Mouse (Mus musculus): Measurements from ENCODE around the gene Krt33b. TPM values are rescaled to one million over a fixed set of nuclear protein-coding genes. Genes with fewer than 3 reads are reported as not detected.

Gene Krt33b
- polyA plus RNA-seq, 1 experiment, result not detected

DNA sequence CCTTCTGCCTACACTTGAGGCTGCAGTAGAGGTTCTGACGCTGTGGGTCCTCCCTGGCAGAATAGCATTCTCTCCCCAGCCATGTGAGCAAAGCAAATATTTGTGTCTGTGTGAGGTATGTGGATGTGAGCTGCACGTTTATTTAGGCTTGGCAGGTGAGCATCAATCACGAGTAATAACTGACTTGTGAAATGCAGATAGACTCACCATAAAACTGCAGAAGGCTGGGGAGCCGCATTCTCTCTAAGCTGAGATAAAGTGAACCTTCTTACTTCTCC lies 35.3 kb downstream of the Krt33b start:
- H3K4me1 ChIP-seq, result no peaks in the 10 kb centered on the region
- TF ChIP-seq GATA1 (IDR thresholded peaks at IDR 0.05; ENCODE audit: borderline replicate concordance, low read length), result no peak
- TF ChIP-seq FLI1 (IDR thresholded peaks at IDR 0.05; ENCODE audit: low read length), result no peak
- H3K9me3 ChIP-seq, result no peaks in the 10 kb centered on the region
- H3K27me3 ChIP-seq (replicated peaks), result peaks cover 15% of the 10 kb centered on the region
- H3K36me3 ChIP-seq (replicated peaks; ENCODE audit: low read length), result no peaks in the 10 kb centered on the region
- no peak overlapping the region for H3K4me3 ChIP-seq (replicated peaks)

DNA sequence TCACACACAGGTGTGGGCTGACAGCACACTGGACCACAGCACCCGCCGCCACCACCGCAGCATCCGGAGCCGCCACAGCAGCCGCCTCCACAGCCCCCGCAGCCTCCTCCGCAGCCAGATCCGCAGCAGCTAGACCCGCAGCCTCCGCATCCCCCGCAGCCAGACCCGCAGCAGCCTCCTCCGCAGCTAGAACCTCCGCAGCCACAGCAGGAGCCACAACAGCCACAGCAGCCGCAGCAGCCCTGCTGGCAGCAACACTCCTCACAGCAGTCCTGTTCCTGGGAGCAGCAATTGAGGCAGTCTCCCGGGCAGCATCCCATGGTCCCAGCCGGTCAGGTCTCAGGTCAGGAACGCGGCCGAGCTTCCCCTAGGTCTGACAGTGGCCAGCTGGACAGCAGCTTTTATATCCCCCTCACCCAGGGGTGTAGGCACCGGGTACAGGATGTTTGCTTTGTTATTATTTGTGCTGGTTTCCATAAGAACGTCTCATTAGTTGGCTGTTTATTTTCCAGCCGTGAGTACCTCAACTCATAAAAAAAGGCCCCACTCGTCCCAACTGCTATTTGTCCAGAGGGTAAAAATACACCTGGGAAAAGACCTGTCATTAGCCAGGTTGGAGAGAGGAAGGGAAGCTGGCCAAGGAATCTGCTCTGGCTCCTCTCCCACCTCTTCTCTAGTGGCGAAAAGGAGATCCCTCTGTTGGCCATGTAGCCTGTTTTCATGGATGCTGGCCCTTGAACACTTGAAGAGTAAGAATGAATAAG lies 35.9 kb downstream of the Krt33b start, which contains the start of gene Krtap17-1:
Gene Krtap17-1, minus strand, starts transcription at position 375 of the 764 bp plus-strand sequence.
- H3K9me3 ChIP-seq, result no peaks in the 10 kb centered on the region

GRCm38 (mm10) chr11:99990571-99990970 lies 39.1 kb downstream of the Krt33b start:
- no peak overlapping the region for H3K4me3 ChIP-seq (replicated peaks)
- TF ChIP-seq GATA1 (IDR thresholded peaks at IDR 0.05; ENCODE audit: borderline replicate concordance, low read length), result no peak
- TF ChIP-seq FLI1 (IDR thresholded peaks at IDR 0.05; ENCODE audit: low read length), result no peak
- H3K27me3 ChIP-seq (replicated peaks), result peaks cover 17% of the 10 kb centered on the region
- H3K4me1 ChIP-seq, result no peaks in the 10 kb centered on the region; the same call in 1 of the 2 replicates
- no peaks in the 10 kb centered on the region for H3K36me3 ChIP-seq (replicated peaks; ENCODE audit: low read length)
- no peaks in the 10 kb centered on the region for H3K9me3 ChIP-seq

More for the DNA sequence above, 35.9 kb downstream of the Krt33b start, which contains the start of gene Krtap17-1:
- no peak for TF ChIP-seq GATA1 (IDR thresholded peaks at IDR 0.05; ENCODE audit: borderline replicate concordance, low read length)
- TF ChIP-seq FLI1 (IDR thresholded peaks at IDR 0.05; ENCODE audit: low read length), result no peak
- no peaks in the 10 kb centered on the region for H3K36me3 ChIP-seq (replicated peaks; ENCODE audit: low read length)
- no peaks in the 10 kb centered on the region for H3K4me1 ChIP-seq
- H3K4me3 ChIP-seq (replicated peaks), result no peak within 1 kb of the TSS
- peaks cover 15% of the 10 kb centered on the region for H3K27me3 ChIP-seq (replicated peaks)

GRCm38 (mm10) chr11:99989881-99990405 lies 39.7 kb downstream of the Krt33b start:
- TF ChIP-seq GATA1 (IDR thresholded peaks at IDR 0.05; ENCODE audit: borderline replicate concordance, low read length), result no peak
- TF ChIP-seq FLI1 (IDR thresholded peaks at IDR 0.05; ENCODE audit: low read length), result no peak
- Histone ChIP-seq H3K4me3 (replicated peaks) (no peak overlapping the region), H3K27me3 (replicated peaks) (peaks cover 17% of the 10 kb centered on the region), H3K4me1 (no peaks in the 10 kb centered on the region; the same call in 1 of the 2 replicates), H3K36me3 (replicated peaks; ENCODE audit: low read length) (no peaks in the 10 kb centered on the region), H3K9me3 (no peaks in the 10 kb centered on the region)

DNA sequence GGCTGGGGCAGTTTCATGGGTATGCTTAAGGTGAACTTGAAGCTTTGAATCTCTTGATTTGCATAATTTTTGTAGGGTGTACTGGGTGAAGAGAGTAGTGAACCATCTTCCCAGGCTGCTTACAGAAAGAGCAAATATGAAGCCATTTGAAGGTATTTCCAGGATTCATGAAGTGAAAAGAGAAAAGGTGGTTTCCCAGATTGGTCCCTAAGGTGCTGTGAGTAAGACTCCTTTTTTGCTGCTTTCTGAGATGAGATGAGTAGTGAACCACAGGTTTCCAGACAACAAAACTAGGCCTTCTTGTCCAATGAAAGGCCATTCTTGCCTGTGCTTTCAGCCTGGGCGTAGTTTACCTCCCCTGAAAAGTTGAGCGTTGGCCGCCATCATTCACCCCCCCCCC lies 41.1 kb downstream of the Krt33b start:
- TF ChIP-seq GATA1 (IDR thresholded peaks at IDR 0.05; ENCODE audit: borderline replicate concordance, low read length) (no peak), FLI1 (IDR thresholded peaks at IDR 0.05; ENCODE audit: low read length) (no peak)
- Histone ChIP-seq H3K27me3 (replicated peaks) (peaks cover 10% of the 10 kb centered on the region), H3K4me3 (replicated peaks) (no peak overlapping the region), H3K4me1 (no peaks in the 10 kb centered on the region; the same call in 1 of the 2 replicates), H3K9me3 (no peaks in the 10 kb centered on the region), H3K36me3 (replicated peaks; ENCODE audit: low read length) (no peaks in the 10 kb centered on the region)

GRCm38 (mm10) chr11:99986180-99986647 lies 43.5 kb downstream of the Krt33b start, which contains the start of gene Krtap16-1:
Gene Krtap16-1 (minus strand): TSS chr11:99986597.
- Histone ChIP-seq H3K36me3 (replicated peaks; ENCODE audit: low read length) (no peaks in the 10 kb centered on the region), H3K4me1 (no peaks in the 10 kb centered on the region; the same call in 1 of the 2 replicates), H3K9me3 (no peaks in the 10 kb centered on the region), H3K4me3 (replicated peaks) (peak within 1 kb of the TSS; percentile 59), H3K27me3 (replicated peaks) (peaks cover 1% of the 10 kb centered on the region)
- TF ChIP-seq GATA1 (IDR thresholded peaks at IDR 0.05; ENCODE audit: borderline replicate concordance, low read length) (no peak), FLI1 (IDR thresholded peaks at IDR 0.05; ENCODE audit: low read length) (no peak)

DNA sequence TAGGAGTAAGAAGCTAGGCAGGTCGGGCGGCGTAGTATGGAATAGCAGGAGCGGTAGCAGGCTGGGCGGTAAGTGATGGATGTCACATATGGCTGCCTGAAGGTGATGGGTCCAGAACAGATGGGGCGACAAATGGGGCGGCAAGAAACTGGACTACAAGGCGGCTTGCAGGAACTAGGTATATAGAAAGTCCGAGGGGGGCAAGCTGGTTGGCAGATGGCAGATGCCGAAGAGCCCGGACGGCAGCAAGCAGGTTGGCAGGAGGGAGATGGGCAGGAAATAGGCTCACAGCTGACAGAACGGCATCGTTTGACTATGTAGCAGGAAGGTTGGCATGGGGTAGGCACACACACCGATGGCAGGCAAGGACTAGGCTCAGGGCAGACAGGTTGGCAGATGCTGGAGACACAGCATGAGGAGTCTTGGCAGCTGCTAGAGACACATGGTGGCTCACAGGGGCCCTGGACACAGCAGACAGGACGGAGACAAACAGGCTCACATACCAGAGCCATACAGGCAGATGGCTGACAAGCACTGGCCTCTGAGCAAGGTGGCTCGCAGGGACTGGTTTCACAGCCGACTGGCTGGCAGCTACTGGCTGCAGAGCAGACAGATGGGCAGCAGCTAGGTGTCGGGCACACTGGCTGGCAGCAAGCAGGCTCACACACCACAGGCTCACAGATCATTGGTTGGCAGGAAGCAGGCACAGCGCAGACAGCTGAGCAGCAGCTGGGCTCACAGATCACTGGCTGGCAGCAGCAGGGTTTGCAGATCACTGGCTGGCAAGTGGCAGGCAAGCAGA lies 44.2 kb downstream of the Krt33b start:
- TF ChIP-seq GATA1 (IDR thresholded peaks at IDR 0.05; ENCODE audit: borderline replicate concordance, low read length) (no peak), FLI1 (IDR thresholded peaks at IDR 0.05; ENCODE audit: low read length) (no peak)
- peak overlapping the region; percentile 59 for H3K4me3 ChIP-seq (replicated peaks)
- no peaks in the 10 kb centered on the region for H3K36me3 ChIP-seq (replicated peaks; ENCODE audit: low read length)
- no peaks in the 10 kb centered on the region; the same call in 1 of the 2 replicates for H3K4me1 ChIP-seq
- no peaks in the 10 kb centered on the region for H3K9me3 ChIP-seq
- H3K27me3 ChIP-seq (replicated peaks), result peaks cover 1% of the 10 kb centered on the region

GRCm38 (mm10) chr11:99983442-99983841 lies 46.2 kb downstream of the Krt33b start:
- peaks cover 3% of the 10 kb centered on the region; the same call in 1 of the 2 replicates for H3K9me3 ChIP-seq

DNA sequence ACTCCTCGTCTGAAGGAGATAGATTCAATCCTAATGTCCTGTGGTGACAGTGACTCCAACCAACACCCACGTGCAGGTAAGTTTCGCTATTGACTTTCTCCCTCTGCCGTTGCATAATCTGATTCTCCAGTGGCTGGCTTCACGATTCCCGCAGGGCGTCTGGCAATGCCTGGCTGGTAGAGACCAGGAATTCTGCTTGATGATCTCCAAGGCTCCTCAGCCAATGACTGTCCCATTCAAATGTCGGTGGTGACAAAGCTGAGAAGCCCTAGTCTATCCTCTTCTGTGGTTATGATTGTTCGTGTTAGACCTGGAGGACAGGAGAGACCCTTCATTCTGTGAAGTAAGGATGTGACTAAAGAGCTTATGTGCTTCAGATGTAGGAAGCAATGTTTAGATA lies 46.9 kb downstream of the Krt33b start:
- Histone ChIP-seq H3K9me3 (peaks cover 10% of the 10 kb centered on the region; the same call in 1 of the 2 replicates), H3K36me3 (replicated peaks; ENCODE audit: low read length) (no peaks in the 10 kb centered on the region), H3K4me3 (replicated peaks) (no peak overlapping the region), H3K27me3 (replicated peaks) (peaks cover 1% of the 10 kb centered on the region), H3K4me1 (no peaks in the 10 kb centered on the region; the same call in 1 of the 2 replicates)
- TF ChIP-seq GATA1 (IDR thresholded peaks at IDR 0.05; ENCODE audit: borderline replicate concordance, low read length), result no peak
- TF ChIP-seq FLI1 (IDR thresholded peaks at IDR 0.05; ENCODE audit: low read length), result no peak

More at GRCm38 (mm10) chr11:99983442-99983841, 46.2 kb downstream of the Krt33b start:
- H3K4me3 ChIP-seq (replicated peaks), result no peak overlapping the region
- peaks cover 1% of the 10 kb centered on the region for H3K27me3 ChIP-seq (replicated peaks)
- H3K4me1 ChIP-seq, result no peaks in the 10 kb centered on the region; the same call in 1 of the 2 replicates
- no peak for TF ChIP-seq GATA1 (IDR thresholded peaks at IDR 0.05; ENCODE audit: borderline replicate concordance, low read length)
- no peaks in the 10 kb centered on the region for H3K36me3 ChIP-seq (replicated peaks; ENCODE audit: low read length)

Measured in megakaryocyte, embryonic 14.5 days (primary cell).